Mouse (Mus musculus): ENCODE measurements around the gene Cdcp2. TPM values are rescaled to one million over a fixed set of nuclear protein-coding genes. Genes with fewer than 3 reads are reported as not detected.

Gene Cdcp2
- total RNA-seq, 2 experiments from 2014 or later: not detected

DNA sequence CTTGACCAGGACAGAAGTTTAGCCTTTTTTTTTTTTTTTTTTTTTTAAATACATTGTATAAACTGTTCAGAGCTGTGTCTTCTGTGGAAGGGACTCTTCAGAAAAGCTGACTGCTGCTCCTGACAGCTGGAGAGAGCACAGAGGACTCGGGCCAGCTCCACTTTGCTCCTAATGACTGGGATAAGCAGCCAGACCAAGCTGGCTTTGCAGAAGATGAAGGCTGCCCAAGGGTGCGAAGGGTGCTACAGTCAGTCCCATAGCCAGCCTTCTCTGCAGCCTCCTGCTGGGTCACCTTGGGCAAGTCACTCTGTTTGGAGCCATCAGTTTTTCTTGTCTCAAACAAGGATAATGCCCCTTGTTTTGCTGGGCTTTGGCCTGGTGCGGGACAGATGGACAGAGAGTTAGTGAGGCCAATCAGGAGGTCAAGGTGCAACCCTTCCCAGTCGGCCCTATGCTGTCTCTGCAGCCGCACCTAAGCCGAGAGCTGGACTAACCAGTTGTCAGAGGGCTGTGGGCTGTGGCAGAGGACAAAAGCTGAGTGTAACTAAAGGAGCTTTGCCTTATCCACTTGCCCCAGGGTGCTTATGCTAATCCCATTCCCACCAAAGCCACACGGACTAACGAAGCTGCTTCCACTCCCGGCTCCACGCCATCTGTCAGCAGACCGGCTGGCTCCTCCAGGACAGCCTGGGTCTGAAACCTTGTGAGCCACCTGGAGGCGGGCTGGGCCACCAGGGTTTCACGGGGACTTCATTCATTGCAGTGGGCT is 31.4 kb downstream of the Cdcp2 start:
- DNase-seq (ENCODE audit: low spot score in 2 of 2): no peak

DNA sequence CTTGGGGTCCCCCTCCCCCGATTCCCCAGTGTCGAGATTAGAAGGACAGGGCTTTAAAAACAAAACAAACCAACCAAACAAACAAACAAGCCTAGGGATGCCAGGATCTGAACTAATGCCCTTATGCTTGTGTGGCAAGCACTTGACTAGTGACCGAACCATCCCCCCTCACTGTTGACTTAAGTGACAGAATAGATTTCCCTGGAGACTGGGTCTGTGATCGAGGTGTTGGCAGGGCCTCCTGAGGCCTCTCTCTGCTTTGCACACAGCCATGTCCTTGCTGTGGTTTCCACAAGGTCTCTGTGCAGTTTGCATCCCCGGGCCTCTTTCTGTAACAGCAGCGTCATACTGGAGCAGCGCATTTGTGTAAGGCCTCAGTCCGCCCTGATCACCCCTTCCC is 32.7 kb downstream of the Cdcp2 start:
- DNase-seq (ENCODE audit: low spot score in 2 of 2): no peak

- DNase-seq (ENCODE audit: low spot score in 2 of 2): no peak
These were observed 33.8 kb downstream of the Cdcp2 start for GRCm38 (mm10) chr4:107130534-107130933.

DNA sequence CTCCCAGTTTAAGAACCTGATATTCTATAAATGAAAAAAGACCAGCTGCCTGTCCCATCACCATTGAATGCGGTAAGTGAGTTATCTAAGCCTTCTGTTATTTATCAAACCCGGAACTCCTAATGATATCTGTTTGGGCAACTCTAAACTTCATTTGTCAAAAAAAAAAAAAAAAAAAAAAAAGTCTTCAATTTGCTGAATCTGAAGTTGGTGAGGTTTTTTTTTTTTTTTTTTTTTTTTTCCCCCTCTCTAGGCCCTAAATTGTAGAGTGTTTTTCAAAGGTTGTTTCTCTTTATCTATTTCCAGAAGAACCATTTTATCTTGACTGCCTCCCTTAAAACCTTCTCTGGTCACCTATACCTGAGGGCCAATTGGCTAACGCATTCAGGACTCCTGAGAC is 38.2 kb downstream of the Cdcp2 start:
- DNase-seq (ENCODE audit: low spot score in 2 of 2): no peak

DNA sequence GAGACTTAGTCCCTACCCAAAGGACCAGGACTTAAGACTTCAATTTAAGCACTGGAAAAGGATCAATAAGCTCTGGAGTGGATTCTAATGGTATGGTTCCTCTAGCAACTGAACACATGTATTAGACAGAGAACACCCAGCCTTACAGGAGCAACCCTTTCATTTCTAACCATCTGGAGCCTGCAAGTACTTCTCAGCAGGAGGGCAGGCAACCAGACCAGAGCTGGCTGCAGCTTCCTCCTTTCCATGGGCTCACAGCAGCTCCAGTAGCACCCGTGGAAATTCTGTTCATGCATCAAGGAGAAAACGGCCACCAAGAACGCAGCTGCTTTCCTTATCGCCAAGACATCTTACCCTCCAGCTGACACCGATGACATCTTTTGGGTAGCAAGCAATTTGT is 39.0 kb downstream of the Cdcp2 start:
- no peak for DNase-seq (ENCODE audit: low spot score in 2 of 2)

- no peak for DNase-seq (ENCODE audit: low spot score in 2 of 2)
These were observed 39.8 kb downstream of the Cdcp2 start for GRCm38 (mm10) chr4:107136531-107136930.

- DNase-seq (ENCODE audit: low spot score in 2 of 2): peak; percentile 23 to 39
These were observed 42.5 kb downstream of the Cdcp2 start for GRCm38 (mm10) chr4:107138948-107139835.

- DNase-seq (ENCODE audit: low spot score in 2 of 2): no peak
These were observed 43.3 kb downstream of the Cdcp2 start for GRCm38 (mm10) chr4:107139836-107140631.

DNA sequence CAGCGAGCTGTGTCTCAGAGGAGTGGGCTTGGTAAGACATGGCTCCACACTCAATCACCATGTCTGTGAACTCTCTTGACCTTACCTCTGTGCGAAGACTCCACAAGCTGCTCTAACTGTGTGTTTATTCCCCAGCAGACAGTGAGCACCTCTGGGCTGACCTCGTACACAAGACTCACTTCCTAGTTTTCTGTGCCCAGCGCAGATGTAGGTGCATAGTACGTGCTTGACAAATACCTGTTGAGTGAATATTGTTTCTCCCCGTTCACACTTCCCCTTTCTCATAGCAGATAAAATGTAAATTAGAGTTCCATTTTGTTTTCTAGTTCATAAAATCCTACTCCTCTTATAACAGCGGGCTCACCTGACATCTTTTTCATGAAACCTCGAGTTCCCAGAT is 46.8 kb downstream of the Cdcp2 start:
- DNase-seq (ENCODE audit: low spot score in 2 of 2): no peak

DNA sequence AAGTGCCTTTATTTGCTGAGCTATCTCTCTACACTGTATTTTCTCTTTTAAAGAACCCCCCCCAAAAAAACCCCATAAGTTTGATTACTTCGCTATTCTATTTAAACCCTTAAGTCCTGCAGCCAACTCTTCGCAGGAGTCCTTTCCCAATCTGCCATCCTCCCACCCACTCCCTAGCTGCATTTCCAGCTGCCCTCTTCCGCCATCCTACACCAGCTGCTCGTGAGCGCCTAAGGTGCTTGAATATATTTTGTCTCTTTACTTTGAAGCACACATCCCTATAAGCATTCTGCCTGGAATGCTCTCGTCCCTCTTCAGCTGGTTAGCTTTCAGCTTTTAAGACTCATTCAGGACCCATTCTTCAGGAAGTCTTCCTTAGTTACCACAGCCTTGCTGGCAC is 54.3 kb downstream of the Cdcp2 start:
- no peak for DNase-seq (ENCODE audit: low spot score in 2 of 2)

DNA sequence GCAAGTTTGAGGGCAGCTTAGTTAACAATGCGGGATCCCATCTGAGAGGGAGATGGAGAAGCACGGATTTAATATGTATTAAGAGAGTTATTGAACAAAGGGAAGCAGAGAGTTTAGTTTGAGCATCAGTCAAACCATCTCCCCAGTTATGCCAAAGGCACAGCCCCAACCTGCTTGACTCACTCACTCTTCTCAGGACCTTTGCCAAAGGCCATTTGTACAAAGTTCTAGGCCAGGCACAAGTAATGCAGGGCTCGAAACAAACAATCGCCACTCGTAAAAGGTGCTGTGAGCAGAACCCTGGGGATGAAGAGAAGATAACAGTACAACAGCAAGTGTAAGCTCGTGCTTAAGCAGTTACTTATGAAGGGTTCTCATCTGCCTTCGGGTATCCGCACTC is 55.9 kb downstream of the Cdcp2 start:
- no peak for DNase-seq (ENCODE audit: low spot score in 2 of 2)

DNA sequence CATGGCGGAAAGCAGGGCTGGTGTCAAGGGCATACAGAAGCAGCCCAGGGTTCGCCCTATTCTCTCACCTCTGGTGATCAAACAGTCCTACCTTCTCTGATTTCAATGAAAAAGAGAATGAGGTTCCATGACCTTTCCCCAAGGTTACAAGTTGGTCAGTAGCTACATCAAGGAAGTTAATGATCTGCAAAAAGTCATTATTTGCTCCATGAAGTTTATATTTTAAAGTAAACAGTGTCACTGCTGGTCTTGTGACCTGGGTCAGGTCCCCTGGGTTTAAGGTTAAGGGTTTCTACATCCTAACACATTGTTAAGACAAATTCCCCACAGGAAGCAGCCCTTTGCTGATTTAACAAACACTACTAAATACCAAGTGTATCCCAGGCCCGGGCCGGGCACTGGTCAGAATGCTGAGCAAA is 60.3 kb downstream of the Cdcp2 start:
- no peak for DNase-seq (ENCODE audit: low spot score in 2 of 2)

DNA sequence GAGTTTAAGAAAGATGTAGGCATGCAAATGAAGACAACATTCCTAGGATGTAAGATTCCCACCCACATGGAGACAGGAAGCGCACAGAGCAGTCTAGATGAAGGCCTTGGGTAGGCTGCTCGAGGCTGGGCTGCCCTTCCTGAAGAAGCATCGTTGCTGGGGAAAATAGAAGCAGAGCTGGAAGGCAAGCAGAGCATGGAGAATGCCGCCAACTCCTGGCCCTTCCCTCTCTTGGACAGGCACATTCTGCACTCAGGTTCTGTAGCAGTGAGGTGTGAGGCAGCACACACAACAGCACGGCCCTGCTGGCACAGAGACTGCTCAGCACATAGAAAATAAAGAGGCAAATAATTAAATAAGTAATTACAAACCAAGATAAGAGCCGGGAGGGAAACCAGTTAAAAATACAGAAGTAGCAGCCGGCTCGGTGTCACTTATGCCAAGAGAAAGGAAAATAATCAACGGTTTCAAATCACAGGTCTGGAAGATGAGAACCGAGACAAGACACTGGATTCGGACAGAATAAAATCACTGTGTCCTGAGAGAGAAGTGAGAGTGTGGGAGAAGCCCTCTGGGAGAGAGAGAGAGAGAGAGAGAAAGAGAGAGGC is 62.6 kb downstream of the Cdcp2 start:
- no peak for DNase-seq (ENCODE audit: low spot score in 2 of 2)

DNA sequence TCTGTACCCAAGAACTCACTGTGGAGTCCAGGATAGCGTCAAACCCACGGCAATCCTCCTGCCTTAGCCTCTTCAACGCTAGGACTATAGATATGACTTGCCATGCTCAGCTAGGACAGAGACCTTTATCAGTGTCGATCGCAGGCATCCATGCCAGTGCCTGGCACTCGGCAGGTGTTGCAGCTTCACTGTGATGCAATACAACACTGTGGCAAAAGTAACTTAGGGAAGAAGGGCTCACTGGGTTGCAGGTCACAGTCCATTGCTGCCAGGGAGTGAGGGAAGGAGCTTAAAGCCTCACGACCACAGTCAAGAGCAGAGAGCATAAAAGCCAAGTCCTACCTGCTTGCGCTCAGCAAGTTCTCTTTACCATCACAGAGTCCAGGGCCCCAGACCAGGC is 63.5 kb downstream of the Cdcp2 start:
- DNase-seq (ENCODE audit: low spot score in 2 of 2): no peak

Other genes starting within 250 kb of the Cdcp2 start
- 100 to 1,000 TPM in 1 of 2 experiments, 10 to 100 TPM in 1; 89.5 to 106 TPM for gene Ssbp3, start 186.2 kb upstream of the Cdcp2 start, total RNA-seq (2021)
- gene Mrpl37, start 30.0 kb upstream of the Cdcp2 start, total RNA-seq (2021): 10 to 100 TPM; 63.5 to 74.0 TPM
- 10 to 100 TPM in 1 of 2 experiments, 1 to 10 TPM in 1; 9.6 to 10.5 TPM for gene Cyb5rl, start 29.9 kb upstream of the Cdcp2 start, total RNA-seq (2021)
- gene Tmem59, start 81.5 kb downstream of the Cdcp2 start, total RNA-seq (2021): 100 to 1,000 TPM; 154 to 161 TPM
- gene Tceanc2, start 82.2 kb downstream of the Cdcp2 start, total RNA-seq (2021): 10 to 100 TPM; 22.3 to 23.0 TPM
- not detected for gene Ldlrad1, start 112.3 kb downstream of the Cdcp2 start, total RNA-seq (2021)
- gene Lrrc42, start 156.6 kb downstream of the Cdcp2 start, total RNA-seq (2021): 10 to 100 TPM; 39.5 to 41.2 TPM
- 10 to 100 TPM; 21.1 to 22.4 TPM for gene Hspb11, start 156.7 kb downstream of the Cdcp2 start, total RNA-seq (2021)
- not detected for gene Dio1, start 210.3 kb downstream of the Cdcp2 start, total RNA-seq (2021)
- gene Yipf1, start 217.5 kb downstream of the Cdcp2 start, total RNA-seq (2021): 10 to 100 TPM; 46.9 to 49.1 TPM

Measured in layer of hippocampus, postnatal 10 days (tissue).